Mouse (Mus musculus) lung, postnatal 0 days (tissue): ENCODE data around the gene Mllt6. TPM values are rescaled to one million over a fixed set of nuclear protein-coding genes. Genes with fewer than 3 reads are reported as not detected.
A peak's percentile ranks its signal among the peaks of the same experiment; 100 is the strongest.

Source experiments
- ATAC-seq: fragments of 200-750 bp; cut with Nextera tagmentation; 2 replicates; pipeline ENCODE4 v1.8.0; 2017; ENCODE audit warnings: moderate library complexity
- DNase-seq: peaks from one replicate; pipeline ENCODE4 v3.0.0-alpha.2; 2016; ENCODE audit warnings: low spot score
- H3K27ac ChIP-seq: fragments of 300-500 bp; sonication (generic); 2 replicates; pipeline ENCODE4 v1.5.1; 2014; ENCODE audit warnings: antibody characterized with exemption, mild to moderate bottlenecking, low read length, mixed read lengths
- H3K27me3 ChIP-seq: fragments of 300-500 bp; sonication (generic); replicated peaks from 2 replicates; pipeline ENCODE4 v1.6.1; 2014; ENCODE audit warnings: low read length, mixed read lengths; ENCODE audit not compliant: insufficient read depth
- H3K36me3 ChIP-seq: fragments of 300-500 bp; sonication (generic); 2 replicates; pipeline ENCODE4 v1.6.1; 2014; ENCODE audit warnings: low read length, mixed read lengths; ENCODE audit not compliant: insufficient read depth
- H3K4me1 ChIP-seq: fragments of 300-500 bp; sonication (generic); 2 replicates; pipeline ENCODE4 v1.6.1; 2014; ENCODE audit warnings: antibody characterized with exemption, low read depth, low read length, mixed read lengths; ENCODE audit not compliant: insufficient read depth
- H3K4me2 ChIP-seq: fragments of 300-500 bp; sonication (generic); replicated peaks from 2 replicates; pipeline ENCODE4 v1.6.1; 2014; ENCODE audit warnings: low read depth, mild to moderate bottlenecking, low read length, moderate library complexity, mixed read lengths
- H3K4me3 ChIP-seq: fragments of 300-500 bp; sonication (generic); 2 replicates; pipeline ENCODE4 v1.5.1; 2014; ENCODE audit warnings: low read depth, low read length
- H3K9ac ChIP-seq: fragments of 300-500 bp; sonication (generic); replicated peaks from 2 replicates; pipeline ENCODE4 v1.6.1; 2014; ENCODE audit warnings: low read depth, mild to moderate bottlenecking
- H3K9me3 ChIP-seq: fragments of 300-500 bp; sonication (generic); 2 replicates; pipeline ENCODE4 v1.6.1; 2016; ENCODE audit warnings: low read length, mixed read lengths
- CTCF ChIP-seq: IDR thresholded peaks from 2 replicates; pipeline ENCODE4 v1.5.1; 2016; ENCODE audit warnings: antibody characterized with exemption, mild to moderate bottlenecking
- EP300 ChIP-seq: IDR thresholded peaks from 2 replicates; pipeline ENCODE4 v1.6.1; 2016; ENCODE audit warnings: antibody characterized with exemption, mild to moderate bottlenecking, control low read depth
- WGBS: fragments of 180-500 bp; shearing (Covaris S2); extraction: QIAGEN DNeasy Blood & Tissue Kit; methylation state at CpG from one replicate; pipeline ENCODE4 v1.1.7; 2014; 5-methylcytosine and 5-hydroxymethylcytosine counted together
- polyA plus RNA-seq: library from polyadenylated mRNA; unstranded; fragments of >200 nt; fragmentation: Nextera tagmentation; extraction: Ambion mirVana; gene quantifications from 2 replicates; pipeline ENCODE4 v1.2.1, GENCODE M21; 2015

Gene Mllt6
- polyA plus RNA-seq, 1 experiment from 2014 or later: 3.0 TPM

DNA sequence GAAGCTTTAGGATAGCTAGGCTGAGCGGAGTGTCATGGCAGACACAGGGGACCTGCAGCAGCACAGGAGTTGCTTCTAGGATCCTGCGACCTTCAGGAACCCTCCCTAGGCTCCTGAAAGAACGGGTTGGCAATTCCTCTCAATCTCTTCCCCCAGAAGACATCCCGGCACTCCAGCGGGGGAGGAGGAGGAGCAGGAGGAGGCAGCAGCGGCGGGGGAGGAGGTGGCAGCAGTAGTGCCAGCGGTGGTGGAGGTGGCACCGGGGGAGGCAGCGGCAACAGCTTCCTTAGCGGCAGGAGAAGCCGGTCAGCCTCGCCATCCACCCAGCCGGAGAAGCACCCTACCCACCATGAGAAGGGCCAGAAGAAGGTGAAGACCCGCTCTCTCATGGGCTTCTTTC is 6.1 kb downstream of the Mllt6 start:
- peaks cover 2% of the 10 kb centered on the region; the same call in 1 of the 2 replicates for H3K4me1 ChIP-seq
- peak overlapping the region; percentile 47; the same call in 1 of the 2 replicates for H3K27ac ChIP-seq
- ATAC-seq (no peak), DNase-seq (no peak)
- no peak overlapping the region for H3K9ac ChIP-seq
- H3K4me3 ChIP-seq: no peak overlapping the region
- H3K4me2 ChIP-seq: no peak overlapping the region
- no peaks in the 10 kb centered on the region for H3K9me3 ChIP-seq
- 43% methylated on average over 15 of the region's 15 CpGs for WGBS
- H3K27me3 ChIP-seq: no peaks in the 10 kb centered on the region
- TF ChIP-seq CTCF: no peak
- no peak for TF ChIP-seq EP300
- peaks cover 13% of the 10 kb centered on the region for H3K36me3 ChIP-seq

DNA sequence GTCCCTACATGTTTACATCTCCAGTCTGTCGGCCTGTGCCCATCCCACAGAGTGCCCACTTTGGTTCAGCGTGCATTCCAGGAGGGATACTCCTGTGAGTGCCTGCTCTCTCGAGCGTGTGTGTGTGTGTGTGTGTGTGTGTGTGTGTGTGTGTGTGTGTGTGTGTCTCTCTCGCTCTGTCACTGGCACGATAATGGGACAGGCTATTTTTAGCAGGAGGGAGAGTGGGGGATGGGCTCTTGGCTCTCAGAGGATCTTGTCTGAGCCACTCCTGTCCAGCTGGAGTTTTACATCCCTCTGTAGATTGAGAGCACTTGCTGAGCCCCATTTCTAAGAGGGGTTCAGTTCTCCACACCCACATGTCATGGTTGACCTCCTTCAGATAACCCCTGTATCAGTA is 6.6 kb downstream of the Mllt6 start:
- Histone ChIP-seq H3K9ac (no peak overlapping the region), H3K4me2 (no peak overlapping the region), H3K9me3 (no peaks in the 10 kb centered on the region), H3K4me1 (peaks cover 2% of the 10 kb centered on the region; the same call in 1 of the 2 replicates), H3K27ac (peak overlapping the region; percentile 47; the same call in 1 of the 2 replicates), H3K4me3 (no peak overlapping the region), H3K36me3 (peaks cover 19% of the 10 kb centered on the region), H3K27me3 (no peaks in the 10 kb centered on the region)
- ATAC-seq (peak; percentile 67), DNase-seq (peak; percentile 84)
- TF ChIP-seq CTCF: no peak
- TF ChIP-seq EP300: no peak
- 17% methylated on average over 6 of the region's 6 CpGs for WGBS

DNA sequence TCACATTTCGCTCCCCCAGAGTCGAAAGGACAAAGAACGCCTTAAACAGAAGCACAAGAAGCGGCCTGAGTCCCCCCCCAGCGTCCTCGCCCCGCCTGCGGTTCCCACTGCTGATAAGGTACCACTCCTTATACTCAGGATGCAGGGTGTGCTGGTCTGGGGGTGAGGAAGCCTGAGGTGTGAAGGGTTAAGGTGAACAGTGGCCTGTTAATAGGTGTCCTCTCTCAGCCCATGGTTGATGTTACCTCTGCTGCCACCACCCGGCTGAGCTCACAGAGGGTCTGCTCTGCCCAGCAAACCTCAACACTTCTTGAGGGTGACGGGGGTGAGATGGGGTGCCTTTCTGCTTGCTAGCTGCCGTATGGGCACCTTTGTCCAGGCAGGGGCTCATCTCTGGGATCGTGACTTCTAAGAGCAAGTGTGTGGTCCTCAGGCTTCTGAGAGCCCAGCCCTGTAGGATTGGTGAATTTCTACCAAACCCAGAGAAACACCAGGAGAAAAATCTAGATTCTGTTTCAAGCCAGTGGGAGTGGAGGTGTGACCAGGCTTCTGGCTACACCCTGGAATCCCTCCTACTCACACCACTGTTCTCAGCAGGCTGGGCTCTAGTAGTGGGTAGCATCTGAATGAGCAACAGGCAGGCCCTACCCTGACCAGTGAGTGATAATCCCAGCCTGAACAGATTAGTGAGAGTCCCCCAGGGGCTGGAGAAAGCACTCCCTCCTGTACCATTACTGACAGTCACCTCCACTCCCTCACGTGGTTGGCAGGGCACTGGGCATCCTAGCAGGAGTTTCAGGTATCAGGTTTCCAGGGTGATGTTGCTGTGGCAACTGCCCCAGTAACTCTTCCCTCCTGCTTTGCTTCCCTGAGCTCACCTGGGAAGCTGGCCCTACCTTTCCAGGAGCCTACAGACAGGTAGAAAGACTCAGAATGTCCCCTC is 7.3 kb downstream of the Mllt6 start:
- DNase-seq: no peak
- H3K27ac ChIP-seq: peak overlapping the region; percentile 47; the same call in 1 of the 2 replicates
- TF ChIP-seq EP300: no peak
- TF ChIP-seq CTCF: peak; percentile 38
- WGBS: 51% methylated on average over 13 of the region's 13 CpGs
- H3K36me3 ChIP-seq: peaks cover 22% of the 10 kb centered on the region
- peaks cover 2% of the 10 kb centered on the region; the same call in 1 of the 2 replicates for H3K4me1 ChIP-seq
- H3K27me3 ChIP-seq: no peaks in the 10 kb centered on the region
- no peak overlapping the region for H3K4me3 ChIP-seq
- no peak overlapping the region for H3K9ac ChIP-seq
- no peaks in the 10 kb centered on the region for H3K9me3 ChIP-seq
- peak; percentile 23; the same call in 1 of the 2 replicates for ATAC-seq
- H3K4me2 ChIP-seq: no peak overlapping the region

DNA sequence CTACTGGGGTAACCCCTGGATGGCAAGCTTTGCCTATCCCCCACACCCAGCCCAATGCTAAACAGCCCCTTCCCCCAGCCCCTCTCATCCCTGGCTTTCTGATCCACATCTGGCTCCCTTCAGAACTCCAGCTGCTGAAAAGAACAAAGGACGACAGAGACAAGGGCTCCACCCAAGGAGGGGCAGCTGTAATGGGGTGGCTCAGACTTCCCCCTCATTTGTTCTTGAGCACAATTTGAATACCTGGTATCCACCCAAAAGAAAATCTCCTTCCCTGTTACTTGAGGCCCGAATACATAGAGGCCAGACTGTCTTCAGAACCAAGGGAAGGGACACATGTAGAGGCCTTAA is 7.9 kb downstream of the Mllt6 start:
- Histone ChIP-seq H3K4me1 (peaks cover 7% of the 10 kb centered on the region; the same call in 1 of the 2 replicates), H3K9ac (no peak overlapping the region), H3K9me3 (no peaks in the 10 kb centered on the region), H3K4me2 (no peak overlapping the region), H3K36me3 (peaks cover 22% of the 10 kb centered on the region), H3K4me3 (no peak overlapping the region), H3K27me3 (no peaks in the 10 kb centered on the region), H3K27ac (no peak overlapping the region)
- DNase-seq (no peak), ATAC-seq (no peak)
- TF ChIP-seq EP300: no peak
- WGBS: 64% methylated on average over 2 of the region's 2 CpGs

DNA sequence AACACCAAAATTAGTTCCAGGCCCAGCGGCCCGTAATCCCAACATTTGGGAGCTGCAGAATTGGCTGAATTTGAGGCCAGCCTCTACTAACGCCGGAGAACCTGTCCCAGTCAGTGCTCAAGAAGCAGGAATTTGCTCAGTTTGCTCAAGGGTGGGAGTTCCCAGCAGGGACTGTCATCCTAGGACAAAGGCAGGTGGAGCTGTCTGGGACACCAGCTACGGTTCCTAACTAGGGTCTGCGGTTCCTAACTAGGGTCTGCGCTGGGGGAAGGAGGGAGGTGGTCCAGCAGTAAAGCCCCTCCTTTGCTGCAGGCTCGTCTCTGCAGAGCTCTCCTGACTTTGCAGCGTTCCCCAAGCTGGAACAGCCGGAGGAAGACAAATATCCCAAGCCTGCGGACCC is 9.9 kb downstream of the Mllt6 start:
- H3K4me2 ChIP-seq: no peak overlapping the region
- no peak overlapping the region for H3K27ac ChIP-seq
- no peak overlapping the region for H3K9ac ChIP-seq
- TF ChIP-seq CTCF (no peak), EP300 (no peak)
- peaks cover 22% of the 10 kb centered on the region for H3K36me3 ChIP-seq
- H3K4me1 ChIP-seq: peaks cover 9% of the 10 kb centered on the region; the same call in 1 of the 2 replicates
- H3K27me3 ChIP-seq: no peaks in the 10 kb centered on the region
- ATAC-seq (no peak), DNase-seq (no peak)
- no peak overlapping the region for H3K4me3 ChIP-seq
- H3K9me3 ChIP-seq: no peaks in the 10 kb centered on the region
- 72% methylated on average over 11 of the region's 11 CpGs for WGBS

DNA sequence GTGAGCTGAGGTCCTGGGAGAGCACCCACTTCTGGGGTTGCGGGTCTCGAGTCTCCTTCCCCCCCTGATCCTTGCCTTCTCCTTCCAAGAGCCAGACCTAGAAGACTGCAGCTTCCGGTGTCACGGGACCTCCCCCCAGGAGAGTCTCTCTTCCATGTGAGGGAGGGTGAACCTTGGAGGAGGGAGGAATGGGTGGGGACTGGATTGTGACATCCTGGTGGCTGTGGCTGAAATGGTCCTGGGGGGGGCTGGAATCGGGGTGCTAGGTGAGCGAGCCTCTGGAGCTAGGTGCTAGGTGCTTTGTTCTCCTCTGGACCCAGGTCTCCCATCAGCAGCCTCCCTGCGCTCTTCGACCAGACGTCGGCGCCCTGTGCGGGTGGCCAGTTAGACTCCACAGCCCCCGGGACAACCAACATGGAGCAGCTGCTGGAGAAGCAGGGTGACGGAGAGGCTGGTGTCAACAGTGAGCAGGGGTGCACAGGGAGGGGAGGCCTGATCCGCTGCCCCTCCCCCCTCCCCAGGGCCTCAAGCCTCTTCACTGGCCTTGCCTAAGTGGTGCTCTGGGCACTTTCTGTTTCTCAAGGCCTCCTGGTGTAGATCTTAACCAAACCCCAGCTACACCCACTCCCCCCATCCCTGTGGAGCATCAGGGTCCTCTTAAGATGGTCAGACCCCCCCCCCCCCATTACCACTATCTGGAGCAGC is 13.0 kb downstream of the Mllt6 start:
- Histone ChIP-seq H3K9me3 (no peaks in the 10 kb centered on the region), H3K36me3 (peaks cover 22% of the 10 kb centered on the region), H3K4me3 (no peak overlapping the region), H3K27ac (peak overlapping the region; percentile 51), H3K4me1 (0 out of 2 replicates have a peak, but pooled peaks cover 6% of the 10 kb centered on the region), H3K27me3 (no peaks in the 10 kb centered on the region), H3K4me2 (no peak overlapping the region), H3K9ac (no peak overlapping the region)
- TF ChIP-seq CTCF: no peak
- DNase-seq (peak; percentile 58), ATAC-seq (peak; percentile 70)
- 68% methylated on average over 14 of the region's 15 CpGs for WGBS
